Mouse (Mus musculus) olfactory bulb, adult 2 months (tissue): ENCODE measurements around the gene Tgfa. TPM values are rescaled to one million over a fixed set of nuclear protein-coding genes. Genes with fewer than 3 reads are reported as not detected.

ENCODE experiments used
- H3K27ac ChIP-seq: fragments of 200-500 bp; 2 replicates; pipeline ENCODE4 v1.5.1; 2012; ENCODE audit warnings: low read depth, low read length; ENCODE audit not compliant: insufficient read depth
- H3K4me1 ChIP-seq: fragments of 200-500 bp; 2 replicates; pipeline ENCODE4 v1.6.1; 2012; ENCODE audit warnings: low read length; ENCODE audit not compliant: control insufficient read depth, insufficient read depth
- H3K4me3 ChIP-seq: fragments of 200-500 bp; 2 replicates; pipeline ENCODE4 v1.5.1; 2012; ENCODE audit warnings: mild to moderate bottlenecking, low read depth, low read length, moderate library complexity; ENCODE audit not compliant: insufficient read depth
- CTCF ChIP-seq: fragments of 200-500 bp; IDR thresholded peaks from 2 replicates; pipeline ENCODE4 v1.5.1; 2012; ENCODE audit warnings: low read depth, mild to moderate bottlenecking, low read length, moderate library complexity; ENCODE audit not compliant: insufficient read depth
- POLR2A ChIP-seq: fragments of 200-500 bp; IDR thresholded peaks from 2 replicates; pipeline ENCODE4 v1.6.1; 2012; ENCODE audit warnings: mild to moderate bottlenecking, low read depth, low read length, moderate library complexity; ENCODE audit not compliant: insufficient read depth
- WGBS: fragments of 180-500 bp; shearing (Covaris S2); methylation state at CpG from one replicate; pipeline ENCODE4 v1.1.7; 2018; 5-methylcytosine and 5-hydroxymethylcytosine counted together
- polyA plus RNA-seq: library from polyadenylated mRNA; stranded (reverse); fragments of >200 nt; gene quantifications from 2 replicates; pipeline ENCODE4 v1.2.4, GENCODE M21; 2012; ENCODE audit warnings: low replicate concordance; ENCODE audit not compliant: missing spikeins, insufficient read depth, insufficient read length

The Tgfa gene
- polyA plus RNA-seq, 1 experiment = not detected

- H3K27ac ChIP-seq = no peak overlapping the region
- TF ChIP-seq POLR2A = no peak
- no peak for TF ChIP-seq CTCF
- WGBS = 57% methylated on average over 3 of the region's 3 CpGs
- H3K4me1 ChIP-seq = peaks cover 6% of the 10 kb centered on the region; the same call in 1 of the 2 replicates
- no peak overlapping the region for H3K4me3 ChIP-seq
Observed at GRCm38 (mm10) chr6:86324400-86324799, 129.4 kb downstream of the Tgfa start.

Other genes starting within 250 kb of the Tgfa start
- gene Dusp11, start 233.6 kb upstream of the Tgfa start, polyA plus RNA-seq = 707 TPM in 1 of 2 replicates, not detected in the other
- not detected in 2 replicates for gene Figla, start 179.1 kb upstream of the Tgfa start, polyA plus RNA-seq
- 39.6 TPM in 1 of 2 replicates, not detected in the other for gene Add2, start 166.5 kb upstream of the Tgfa start, polyA plus RNA-seq
- gene Fam136a, start 170.4 kb downstream of the Tgfa start, polyA plus RNA-seq = not detected in 2 replicates
- gene Snrpg, start 176.1 kb downstream of the Tgfa start, polyA plus RNA-seq = not detected in 2 replicates
- gene Pcyox1, start 201.9 kb downstream of the Tgfa start, polyA plus RNA-seq = not detected in 2 replicates
- 194 and 323 TPM in 2 replicates for gene Tia1, start 209.0 kb downstream of the Tgfa start, polyA plus RNA-seq
- not detected in 2 replicates for gene Gm44790, start 231.4 kb downstream of the Tgfa start, polyA plus RNA-seq
- gene C87436, start 243.2 kb downstream of the Tgfa start, polyA plus RNA-seq = not detected in 2 replicates